Mouse (Mus musculus) cerebellum, adult 2 months (tissue): ENCODE results near the gene Polr3h. TPM values are rescaled to one million over a fixed set of nuclear protein-coding genes. Genes with fewer than 3 reads are reported as not detected.
"Not testable (repeated sequence)": the region's sequence is repeated elsewhere in the genome, so short reads cannot be mapped to it uniquely, and the experiment has no call there.

Experiments used
- DNase-seq, 2 experiments: peaks; one replicate each; pipeline ENCODE4 v3.0.0; 2021
- H3K27ac ChIP-seq: fragments of 200-500 bp; 2 replicates; pipeline ENCODE4 v1.5.1; 2012; ENCODE audit warnings: low read length, control low read depth, inconsistent platforms; ENCODE audit not compliant: insufficient read depth
- H3K27me3 ChIP-seq: fragments of 200-500 bp; 2 replicates; pipeline ENCODE4 v1.6.1; 2012; ENCODE audit warnings: inconsistent platforms, mild to moderate bottlenecking, low read length, moderate library complexity; ENCODE audit not compliant: control insufficient read depth, insufficient read depth
- H3K4me1 ChIP-seq: fragments of 200-500 bp; 2 replicates; pipeline ENCODE4 v1.6.1; 2011; ENCODE audit warnings: low read length; ENCODE audit not compliant: control insufficient read depth, insufficient read depth
- H3K4me3 ChIP-seq: fragments of 200-500 bp; replicated peaks from 2 replicates; pipeline ENCODE3; 2011; ENCODE audit warnings: mild to moderate bottlenecking, low read depth, low read length, control low read depth; ENCODE audit not compliant: insufficient read depth
- CTCF ChIP-seq: fragments of 200-500 bp; IDR thresholded peaks from 2 replicates; pipeline ENCODE4 v1.5.1; 2011; ENCODE audit warnings: low read depth, mild to moderate bottlenecking, control low read depth, low read length, moderate library complexity, borderline replicate concordance; ENCODE audit not compliant: insufficient read depth
- POLR2A ChIP-seq: fragments of 200-500 bp; IDR thresholded peaks from 2 replicates; pipeline ENCODE4 v1.6.1; 2011; ENCODE audit warnings: low read length, control low read depth, borderline replicate concordance; ENCODE audit not compliant: insufficient read depth
- WGBS: fragments of 180-500 bp; shearing (Covaris S2); methylation state at CpG from one replicate; pipeline ENCODE4 v1.1.7; 2018; 5-methylcytosine and 5-hydroxymethylcytosine counted together
- polyA plus RNA-seq: library from polyadenylated mRNA; depleted of rRNA; stranded (reverse); fragments of >200 nt; gene quantifications from 2 replicates; pipeline ENCODE4 v1.2.3, GENCODE M21; 2012; rRNA removed

Polr3h gene
- polyA plus RNA-seq: 50.4 and 51.2 TPM in 2 replicates

DNA sequence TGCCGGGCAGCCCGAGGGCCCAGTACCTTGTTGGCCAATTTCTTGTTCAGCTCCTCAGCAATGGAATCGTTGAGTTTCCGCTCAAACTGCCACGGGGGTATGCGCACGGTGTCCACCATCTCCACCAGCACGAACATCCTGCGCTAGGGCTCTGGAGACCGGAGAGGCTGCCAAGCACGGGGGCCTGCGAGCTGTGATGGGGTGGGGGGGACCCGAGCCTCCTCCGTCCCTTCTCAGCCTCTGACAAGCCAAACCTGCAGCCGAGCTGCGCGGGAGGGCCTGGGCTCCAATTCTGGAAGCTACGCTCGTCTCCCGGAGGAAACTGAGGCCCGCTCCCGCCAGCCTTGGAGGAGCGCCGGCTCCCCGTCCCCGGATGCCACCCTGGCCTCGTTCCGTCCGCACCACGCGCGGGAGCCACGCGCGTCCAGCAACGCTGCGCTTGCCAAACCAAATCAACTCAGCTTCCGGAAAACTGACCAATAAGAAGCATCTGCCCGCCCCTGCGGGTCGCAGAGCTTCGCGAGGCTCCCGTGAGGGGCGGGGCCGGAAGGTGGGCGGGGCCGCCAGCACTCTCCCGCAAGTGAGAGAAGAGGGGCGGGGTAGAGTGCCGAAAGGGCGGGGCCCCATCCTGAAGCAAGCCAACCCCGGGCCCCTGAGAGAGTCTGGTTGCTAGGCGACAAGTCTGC, at the start of gene Polr3h:
Gene Polr3h, minus strand, starts transcription at position 481 of the 686 bp plus-strand sequence.
- DNase-seq: peak; percentile 90 to 93
- peak within 1 kb of the TSS; percentile 55 for H3K4me3 ChIP-seq
- peaks cover 20% of the 10 kb centered on the region for H3K4me1 ChIP-seq
- TF ChIP-seq CTCF (no peak), POLR2A (peak; percentile 65)
- H3K27ac ChIP-seq: peak within 1 kb of the TSS; percentile 43; the same call in 1 of the 2 replicates
- no peaks in the 10 kb centered on the region for H3K27me3 ChIP-seq
- WGBS: under 1% methylated on average over 54 of the region's 54 CpGs

DNA sequence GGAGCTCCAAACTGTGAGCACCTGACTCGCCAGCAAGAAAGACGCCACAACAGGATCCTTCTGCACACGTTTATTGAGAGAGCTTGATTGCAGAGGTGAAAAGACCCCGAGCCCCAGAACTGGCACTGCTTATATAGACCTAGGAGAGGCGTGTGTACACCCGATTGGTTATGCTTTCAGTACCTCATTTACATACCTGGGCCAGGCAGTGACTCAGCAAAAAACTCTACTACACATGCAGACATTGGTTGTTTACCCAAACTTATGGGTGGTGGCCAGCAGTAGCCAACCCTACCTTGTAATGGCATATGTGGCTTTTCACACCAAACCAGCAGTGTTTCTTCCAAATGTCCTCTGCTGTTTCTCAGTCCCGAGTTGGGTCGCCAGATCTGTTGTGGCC, 49.1 kb upstream of the Polr3h start:
- H3K4me1 ChIP-seq: not testable (repeated sequence)
- 86% methylated on average over 8 of the region's 8 CpGs for WGBS

DNA sequence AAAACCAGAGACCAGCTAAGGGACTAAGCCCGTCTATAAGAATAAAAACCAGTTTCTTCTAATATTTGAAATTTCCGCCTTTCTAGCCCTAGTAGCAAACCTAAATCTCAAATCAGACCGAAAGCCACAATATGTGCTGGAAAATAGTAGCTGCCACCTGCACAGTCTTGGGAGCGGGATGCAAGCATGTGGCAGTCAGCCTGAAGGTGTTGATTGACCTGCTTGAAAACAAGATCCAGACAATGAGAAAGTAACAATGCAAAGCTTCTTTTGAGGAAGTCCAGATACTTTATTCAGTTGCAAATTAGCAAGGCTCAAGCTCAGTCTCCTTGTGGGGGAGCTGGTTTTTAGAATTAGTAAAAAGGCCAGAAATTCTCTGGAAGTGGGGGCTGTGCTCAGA, 44.5 kb upstream of the Polr3h start:
- not testable (repeated sequence) for H3K27ac ChIP-seq, H3K27me3 ChIP-seq, H3K4me1 ChIP-seq, H3K4me3 ChIP-seq, DNase-seq
- 89% methylated on average over 4 of the region's 4 CpGs for WGBS

More for the DNA sequence above, 49.1 kb upstream of the Polr3h start:
- not testable (repeated sequence) for H3K4me3 ChIP-seq, H3K27ac ChIP-seq, DNase-seq, H3K27me3 ChIP-seq

DNA sequence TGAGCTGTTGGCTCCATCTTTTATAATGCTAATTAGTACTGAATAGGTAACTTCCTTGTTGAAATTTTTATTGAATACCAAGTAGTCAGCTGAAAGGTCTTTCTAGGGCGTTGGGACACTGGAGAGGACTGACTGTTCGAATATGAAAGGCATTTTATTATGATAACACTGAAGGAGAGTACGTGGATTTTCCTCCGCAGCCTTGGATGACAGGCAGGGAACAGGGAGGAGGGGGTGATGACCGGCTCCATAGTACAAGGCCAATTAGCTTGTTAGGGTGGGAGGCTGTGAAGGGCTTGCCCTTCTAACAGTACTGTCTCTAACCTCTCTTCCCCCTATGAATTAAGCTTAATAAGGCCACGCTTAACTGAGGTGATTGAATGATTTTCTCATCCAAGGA, 43.6 kb upstream of the Polr3h start:
- 71% methylated on average over 6 of the region's 6 CpGs for WGBS
- not testable (repeated sequence) for H3K4me3 ChIP-seq, H3K27ac ChIP-seq, H3K4me1 ChIP-seq, H3K27me3 ChIP-seq, DNase-seq

GRCm38 (mm10) chr15:81969173-81969572, 43.1 kb upstream of the Polr3h start:
- H3K4me1 ChIP-seq: no peaks in the 10 kb centered on the region
- TF ChIP-seq CTCF: no peak
- no peak overlapping the region for H3K4me3 ChIP-seq
- 78% methylated on average over 7 of the region's 7 CpGs for WGBS
- H3K27me3 ChIP-seq: no peaks in the 10 kb centered on the region
- H3K27ac ChIP-seq: no peak overlapping the region
- no peak for DNase-seq

- no peaks in the 10 kb centered on the region for H3K27me3 ChIP-seq
- DNase-seq: no peak
- TF ChIP-seq POLR2A: no peak
- no peak for TF ChIP-seq CTCF
- H3K4me3 ChIP-seq: no peak overlapping the region
- H3K27ac ChIP-seq: peak overlapping the region; percentile 27; the same call in 1 of the 2 replicates
- no peaks in the 10 kb centered on the region for H3K4me1 ChIP-seq
- WGBS: 66% methylated on average over 2 of the region's 2 CpGs
Measured at GRCm38 (mm10) chr15:81968447-81968846, 42.4 kb upstream of the Polr3h start.

DNA sequence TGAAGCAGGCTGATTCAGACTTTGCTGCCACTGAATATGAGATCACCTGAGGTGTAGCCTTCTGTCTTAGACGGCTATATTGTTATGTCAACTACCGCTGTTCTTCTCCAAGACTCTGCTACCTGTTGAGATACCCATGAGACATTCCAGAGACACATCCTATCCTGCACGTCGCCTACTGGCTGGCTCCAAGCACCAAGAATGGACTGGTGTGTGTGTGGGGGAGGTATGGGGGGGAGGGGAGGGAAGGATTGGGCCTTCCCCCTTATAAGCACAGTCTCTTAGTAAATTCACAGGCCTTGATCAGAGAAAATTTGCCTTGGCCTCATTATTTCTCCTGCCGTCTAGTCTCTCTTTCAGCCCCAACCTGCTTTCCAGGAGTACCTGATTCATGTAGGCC, 41.8 kb upstream of the Polr3h start:
- Histone ChIP-seq H3K27ac (no peak overlapping the region), H3K4me1 (no peaks in the 10 kb centered on the region), H3K4me3 (no peak overlapping the region), H3K27me3 (no peaks in the 10 kb centered on the region)
- 88% methylated on average over 5 of the region's 5 CpGs for WGBS
- DNase-seq: no peak
- no peak for TF ChIP-seq CTCF
- TF ChIP-seq POLR2A: no peak

GRCm38 (mm10) chr15:81966062-81966829, 40.2 kb upstream of the Polr3h start:
- Histone ChIP-seq H3K4me1 (no peaks in the 10 kb centered on the region), H3K27me3 (no peaks in the 10 kb centered on the region), H3K27ac (no peak overlapping the region), H3K4me3 (no peak overlapping the region)
- TF ChIP-seq CTCF: no peak
- no peak for TF ChIP-seq POLR2A
- 77% methylated on average over 14 of the region's 14 CpGs for WGBS
- no peak for DNase-seq

GRCm38 (mm10) chr15:81964980-81965545, 39.0 kb upstream of the Polr3h start:
- no peak for TF ChIP-seq CTCF
- no peak for TF ChIP-seq POLR2A
- no peak for DNase-seq
- no peaks in the 10 kb centered on the region for H3K4me1 ChIP-seq
- no peak overlapping the region for H3K27ac ChIP-seq
- H3K4me3 ChIP-seq: no peak overlapping the region
- 63% methylated on average over 4 of the region's 4 CpGs for WGBS
- no peaks in the 10 kb centered on the region for H3K27me3 ChIP-seq
